ENCODE assay signal across 16 mouse cellular contexts in the genomic region with DNA sequence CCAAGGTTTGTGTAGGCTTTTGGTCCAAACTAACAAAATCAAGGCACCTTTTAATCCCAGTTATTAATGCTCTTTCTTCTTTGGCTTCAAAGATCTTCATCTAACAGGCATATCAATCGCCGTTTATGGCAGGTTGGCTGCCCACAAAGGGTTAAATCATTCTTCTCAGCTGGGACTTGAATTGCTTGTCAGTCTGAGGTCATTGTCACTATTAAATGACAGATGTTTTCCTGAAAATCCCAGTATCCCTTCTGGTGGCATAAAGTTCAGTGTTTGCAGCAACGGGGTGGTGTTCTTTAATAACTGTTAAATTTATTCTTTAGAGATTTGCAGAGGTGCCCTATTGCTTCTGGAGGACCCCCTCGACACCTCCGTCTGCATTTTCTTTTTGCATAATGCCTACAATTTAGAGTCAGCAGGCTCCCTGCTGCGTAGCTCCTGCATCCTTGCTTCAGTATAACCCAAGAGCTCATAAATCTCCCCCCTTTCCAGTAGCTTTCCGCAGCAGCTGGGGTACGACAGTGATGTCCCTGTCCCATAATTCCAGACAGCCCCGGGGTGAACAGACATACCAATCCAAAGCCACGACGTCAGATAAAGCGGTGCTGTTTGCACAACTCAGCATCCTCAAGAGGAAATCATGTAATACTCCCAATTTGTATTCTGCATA. TPM values are rescaled to one million over a fixed set of nuclear protein-coding genes. Genes with fewer than 3 reads are reported as not detected.
A peak's percentile ranks its signal among the peaks of the same experiment; 100 is the strongest.
DNase-seq lines count a peak whose midpoint lies in the region; ATAC-seq lines count a peak whose summit lies in the region.
"Had no signal": no experiment of that assay in that cellular context is flagged by ENCODE, and none has a peak within 500 bp of the region (broad histone marks: within the 10 kb centered on the region; RNA-seq: fewer than 3 reads in every experiment).

No protein-coding gene starts in this region.

- no peaks in the 10 kb centered on the region for H3K9me3 ChIP-seq in midbrain, embryonic 11.5 days (ENCODE audit: control insufficient read depth, low read length)
- H3K9me3 ChIP-seq in midbrain, embryonic 10.5 days (replicated peaks): no peaks in the 10 kb centered on the region
- no peaks in the 10 kb centered on the region for H3K9me3 ChIP-seq in hindbrain, embryonic 14.5 days (ENCODE audit: control insufficient read depth, low read length)
- H3K9me3 ChIP-seq in neural tube, embryonic 14.5 days (ENCODE audit: control insufficient read depth, low read length): no peaks in the 10 kb centered on the region
- no peaks in the 10 kb centered on the region; the same call in 1 of the 2 replicates for H3K9me3 ChIP-seq in forebrain, embryonic 10.5 days
- H3K9me3 ChIP-seq: heart, embryonic 10.5 days; liver, embryonic 13.5 days had no signal

- H3K4me1 ChIP-seq in midbrain, embryonic 11.5 days (ENCODE audit: control insufficient read depth, insufficient read depth, low read length): no peaks in the 10 kb centered on the region; the same call in none of the 2 replicates
- H3K4me1 ChIP-seq in midbrain, embryonic 10.5 days: peaks cover 5% of the 10 kb centered on the region; the same call in 1 of the 2 replicates
- no peaks in the 10 kb centered on the region for H3K4me1 ChIP-seq in hindbrain, embryonic 14.5 days (replicated peaks; ENCODE audit: control insufficient read depth, insufficient read depth, low read length)
- peaks cover 14% of the 10 kb centered on the region for H3K4me1 ChIP-seq in neural tube, embryonic 14.5 days (ENCODE audit: control insufficient read depth, insufficient read depth, low read length)
- H3K4me1 ChIP-seq in forebrain, embryonic 10.5 days: no peaks in the 10 kb centered on the region
- H3K4me1 ChIP-seq: heart, embryonic 10.5 days; liver, embryonic 13.5 days had no signal

- H3K9ac ChIP-seq in midbrain, embryonic 11.5 days (ENCODE audit: low read length): no peak overlapping the region
- H3K9ac ChIP-seq in hindbrain, embryonic 14.5 days: no peak overlapping the region
- no peak overlapping the region for H3K9ac ChIP-seq in neural tube, embryonic 14.5 days (replicated peaks; ENCODE audit: low read depth, low read length)
- H3K9ac ChIP-seq: limb, embryonic 13.5 days; liver, embryonic 13.5 days; lung, embryonic 14.5 days had no signal

- H3K27ac ChIP-seq in midbrain, embryonic 11.5 days (ENCODE audit: low read depth, low read length): no peak overlapping the region
- H3K27ac ChIP-seq in midbrain, embryonic 10.5 days (replicated peaks): no peak overlapping the region
- H3K27ac ChIP-seq in hindbrain, embryonic 14.5 days: no peak overlapping the region
- H3K27ac ChIP-seq in neural tube, embryonic 14.5 days (ENCODE audit: low read depth, low read length): no peak overlapping the region
- no peak overlapping the region for H3K27ac ChIP-seq in forebrain, embryonic 10.5 days
- H3K27ac ChIP-seq: heart, embryonic 10.5 days; limb, embryonic 13.5 days; liver, embryonic 13.5 days had no signal

- intact Hi-C loops in left cerebral cortex, postnatal 36 days (cut with DNase I): no loop called here

- 68% methylated on average over 12 of the region's 12 CpGs for WGBS in midbrain, embryonic 11.5 days
- 87% methylated on average over 12 of the region's 12 CpGs for WGBS in midbrain, embryonic 10.5 days
- 32% methylated on average over 12 of the region's 12 CpGs for WGBS in hindbrain, embryonic 14.5 days
- WGBS in neural tube, embryonic 14.5 days: 15% methylated on average over 12 of the region's 12 CpGs
- 91% methylated on average over 12 of the region's 12 CpGs for WGBS in forebrain, embryonic 10.5 days

- peak; percentile 34; the same call in 1 of the 2 replicates for ATAC-seq in midbrain, embryonic 11.5 days (ENCODE audit: low FRiP score)
- ATAC-seq in hindbrain, embryonic 14.5 days (ENCODE audit: low FRiP score): peak; percentile 72
- ATAC-seq in neural tube, embryonic 14.5 days (ENCODE audit: low read depth): peak; percentile 82

- no peak overlapping the region for H3K4me3 ChIP-seq in midbrain, embryonic 11.5 days (ENCODE audit: low read depth, low read length)
- no peak overlapping the region for H3K4me3 ChIP-seq in midbrain, embryonic 10.5 days
- H3K4me3 ChIP-seq in hindbrain, embryonic 14.5 days (replicated peaks; ENCODE audit: low read length): no peak overlapping the region
- H3K4me3 ChIP-seq in neural tube, embryonic 14.5 days (ENCODE audit: low read depth, low read length): no peak overlapping the region
- H3K4me3 ChIP-seq in forebrain, embryonic 10.5 days: no peak overlapping the region
- H3K4me3 ChIP-seq: heart, embryonic 10.5 days; limb, embryonic 13.5 days; liver, embryonic 13.5 days had no signal

- no peak overlapping the region for H3K4me2 ChIP-seq in midbrain, embryonic 11.5 days
- no peak overlapping the region for H3K4me2 ChIP-seq in hindbrain, embryonic 14.5 days (replicated peaks)
- H3K4me2 ChIP-seq in neural tube, embryonic 14.5 days (ENCODE audit: low read depth, low read length): no peak overlapping the region
- H3K4me2 ChIP-seq: limb, embryonic 13.5 days; liver, embryonic 13.5 days; lung, embryonic 14.5 days had no signal

- DNase-seq in embryo, embryonic 11 days: peak; percentile 41
- DNase-seq in embryo, embryonic 10 days (ENCODE audit: low spot score): no peak
- DNase-seq in midbrain, embryonic 11.5 days (ENCODE audit: low spot score, missing footprints): no peak
- no peak for DNase-seq in midbrain, embryonic 10.5 days (ENCODE audit: low spot score)
- no peak for DNase-seq in hindbrain, embryonic 14.5 days (ENCODE audit: low spot score)
- DNase-seq in forebrain, embryonic 10.5 days (ENCODE audit: extremely low spot score, low spot score): no peak
- no peak for DNase-seq in left cerebral cortex, postnatal 36 days (ENCODE audit: low spot score in 2 of 2)
- DNase-seq: adrenal gland, adult 2 months; cerebellum, postnatal 10 days; kidney, adult 8-10 months; liver, embryonic 13.5 days; lung, embryonic 14.5 days; lung, postnatal 36 days had no signal

- H3K27me3 ChIP-seq in midbrain, embryonic 11.5 days (ENCODE audit: control insufficient read depth, insufficient read depth, low read length): no peaks in the 10 kb centered on the region
- no peaks in the 10 kb centered on the region for H3K27me3 ChIP-seq in midbrain, embryonic 10.5 days (ENCODE audit: low read depth, poor library complexity, severe bottlenecking)
- no peaks in the 10 kb centered on the region for H3K27me3 ChIP-seq in hindbrain, embryonic 14.5 days (ENCODE audit: control insufficient read depth, insufficient read depth, low read length)
- no peaks in the 10 kb centered on the region for H3K27me3 ChIP-seq in neural tube, embryonic 14.5 days (ENCODE audit: control insufficient read depth, insufficient read depth, low read length)
- no peaks in the 10 kb centered on the region for H3K27me3 ChIP-seq in forebrain, embryonic 10.5 days (ENCODE audit: poor library complexity, severe bottlenecking)
- H3K27me3 ChIP-seq: limb, embryonic 13.5 days; liver, embryonic 13.5 days had no signal

- H3K36me3 ChIP-seq in midbrain, embryonic 11.5 days (ENCODE audit: control insufficient read depth, insufficient read depth, low read length): peaks cover 4% of the 10 kb centered on the region
- peaks cover 51% of the 10 kb centered on the region for H3K36me3 ChIP-seq in midbrain, embryonic 10.5 days
- H3K36me3 ChIP-seq in hindbrain, embryonic 14.5 days (replicated peaks; ENCODE audit: control insufficient read depth, insufficient read depth): peaks cover 28% of the 10 kb centered on the region
- no peaks in the 10 kb centered on the region for H3K36me3 ChIP-seq in neural tube, embryonic 14.5 days (ENCODE audit: control insufficient read depth, insufficient read depth, low read length)
- peaks cover 55% of the 10 kb centered on the region for H3K36me3 ChIP-seq in forebrain, embryonic 10.5 days (replicated peaks)

RNA-seq across cellular contexts. Expression of a gene that starts 46.6 kb away (rescaled TPM):
- 43.3 and 50.6 TPM in 2 replicates for polyA plus RNA-seq in midbrain, embryonic 11.5 days (2014; fragmentation: Nextera tagmentation; extraction: Ambion mirVana)
- 51.4 and 57.4 TPM in 2 replicates for polyA plus RNA-seq in midbrain, embryonic 10.5 days (2016; fragmentation: Nextera tagmentation; extraction: Ambion mirVana)
- 36.0 and 41.9 TPM in 2 replicates for polyA plus RNA-seq in hindbrain, embryonic 14.5 days (2014; fragmentation: Nextera tagmentation; extraction: Ambion mirVana)
- polyA plus RNA-seq in neural tube, embryonic 14.5 days (2014; fragmentation: Nextera tagmentation; extraction: Ambion mirVana): 48.0 and 51.7 TPM in 2 replicates
- 55.9 and 61.1 TPM in 2 replicates for polyA plus RNA-seq in forebrain, embryonic 10.5 days (2016; fragmentation: Nextera tagmentation; extraction: Ambion mirVana)
- 10 to 100 TPM; 27.9 to 32.0 TPM for total RNA-seq in left cerebral cortex, postnatal 36 days (2021)
